Mouse (Mus musculus): ENCODE data around the gene Grb10. TPM values are rescaled to one million over a fixed set of nuclear protein-coding genes. Genes with fewer than 3 reads are reported as not detected.

The Grb10 gene
- polyA plus RNA-seq, 1 experiment, result 0.01 TPM

GRCm38 (mm10) chr11:11974591-11975255, 63.8 kb downstream of the Grb10 start:
- no peaks in the 10 kb centered on the region for H3K36me3 ChIP-seq (ENCODE audit: control insufficient read depth, insufficient read depth)

GRCm38 (mm10) chr11:11973366-11974014, 65.0 kb downstream of the Grb10 start:
- no peak overlapping the region for H3ac ChIP-seq (ENCODE audit: control insufficient read depth, insufficient read length, low read depth)
- no peak overlapping the region for H3K4me3 ChIP-seq (ENCODE audit: insufficient read depth, poor library complexity, severe bottlenecking)
- no peaks in the 10 kb centered on the region for H3K79me3 ChIP-seq (ENCODE audit: low read depth)
- no peaks in the 10 kb centered on the region for H3K79me2 ChIP-seq (ENCODE audit: control insufficient read depth, insufficient read depth)
- TF ChIP-seq CTCF (IDR thresholded peaks at IDR 0.05; ENCODE audit: control insufficient read depth, insufficient read depth, insufficient read length) (peak; percentile 77), MYOG (IDR thresholded peaks at IDR 0.05; ENCODE audit: control insufficient read depth, extremely low read depth, insufficient read length) (no peak)
- H3K36me3 ChIP-seq (ENCODE audit: control insufficient read depth, insufficient read depth), result no peaks in the 10 kb centered on the region
- no peaks in the 10 kb centered on the region for H3K27me3 ChIP-seq (ENCODE audit: control insufficient read depth, insufficient read depth, insufficient read length)

More at GRCm38 (mm10) chr11:11974591-11975255, 63.8 kb downstream of the Grb10 start:
- Histone ChIP-seq H3ac (ENCODE audit: control insufficient read depth, insufficient read length, low read depth) (no peak overlapping the region), H3K79me2 (ENCODE audit: control insufficient read depth, insufficient read depth) (no peaks in the 10 kb centered on the region), H3K4me3 (ENCODE audit: insufficient read depth, poor library complexity, severe bottlenecking) (no peak overlapping the region), H3K27me3 (ENCODE audit: control insufficient read depth, insufficient read depth, insufficient read length) (no peaks in the 10 kb centered on the region), H3K79me3 (ENCODE audit: low read depth) (no peaks in the 10 kb centered on the region)
- TF ChIP-seq CTCF (IDR thresholded peaks at IDR 0.05; ENCODE audit: control insufficient read depth, insufficient read depth, insufficient read length) (peak; percentile 57), CEBPB (IDR thresholded peaks at IDR 0.05; ENCODE audit: low read depth) (no peak), MAX (IDR thresholded peaks at IDR 0.05) (no peak), MYOD1 (IDR thresholded peaks at IDR 0.05; ENCODE audit: control insufficient read depth, insufficient read length, low read depth) (no peak)

- TF ChIP-seq MYOG (IDR thresholded peaks at IDR 0.05; ENCODE audit: control insufficient read depth, extremely low read depth, insufficient read length) (no peak), MAX (IDR thresholded peaks at IDR 0.05) (no peak), FOSL1 (IDR thresholded peaks at IDR 0.05; ENCODE audit: insufficient read depth, low read length, poor library complexity, severe bottlenecking) (no peak)
- H3K36me3 ChIP-seq (ENCODE audit: control insufficient read depth, insufficient read depth), result no peaks in the 10 kb centered on the region
- H3K79me3 ChIP-seq (ENCODE audit: low read depth), result no peaks in the 10 kb centered on the region
Observed at GRCm38 (mm10) chr11:11972401-11973110, 65.9 kb downstream of the Grb10 start.

GRCm38 (mm10) chr11:11970246-11970645, 68.2 kb downstream of the Grb10 start:
- Histone ChIP-seq H3ac (ENCODE audit: control insufficient read depth, insufficient read length, low read depth) (no peak overlapping the region), H3K27me3 (ENCODE audit: control insufficient read depth, insufficient read depth, insufficient read length) (no peaks in the 10 kb centered on the region), H3K36me3 (ENCODE audit: control insufficient read depth, insufficient read depth) (no peaks in the 10 kb centered on the region), H3K4me3 (ENCODE audit: insufficient read depth, poor library complexity, severe bottlenecking) (no peak overlapping the region), H3K79me3 (ENCODE audit: low read depth) (no peaks in the 10 kb centered on the region), H3K79me2 (ENCODE audit: control insufficient read depth, insufficient read depth) (no peaks in the 10 kb centered on the region)
- TF ChIP-seq MAX (IDR thresholded peaks at IDR 0.05) (no peak), MYOG (IDR thresholded peaks at IDR 0.05; ENCODE audit: control insufficient read depth, extremely low read depth, insufficient read length) (no peak), USF1 (IDR thresholded peaks at IDR 0.05; ENCODE audit: low read depth) (no peak), MYOD1 (IDR thresholded peaks at IDR 0.05; ENCODE audit: control insufficient read depth, insufficient read length, low read depth) (no peak), CTCF (IDR thresholded peaks at IDR 0.05; ENCODE audit: control insufficient read depth, insufficient read depth, insufficient read length) (no peak)

More at GRCm38 (mm10) chr11:11972401-11973110, 65.9 kb downstream of the Grb10 start:
- H3K79me2 ChIP-seq (ENCODE audit: control insufficient read depth, insufficient read depth), result no peaks in the 10 kb centered on the region
- H3ac ChIP-seq (ENCODE audit: control insufficient read depth, insufficient read length, low read depth), result no peak overlapping the region
- no peaks in the 10 kb centered on the region for H3K27me3 ChIP-seq (ENCODE audit: control insufficient read depth, insufficient read depth, insufficient read length)
- no peak overlapping the region for H3K4me3 ChIP-seq (ENCODE audit: insufficient read depth, poor library complexity, severe bottlenecking)

- Histone ChIP-seq H3K4me3 (ENCODE audit: insufficient read depth, poor library complexity, severe bottlenecking) (no peak overlapping the region), H3ac (ENCODE audit: control insufficient read depth, insufficient read length, low read depth) (no peak overlapping the region), H3K27me3 (ENCODE audit: control insufficient read depth, insufficient read depth, insufficient read length) (no peaks in the 10 kb centered on the region), H3K79me2 (ENCODE audit: control insufficient read depth, insufficient read depth) (no peaks in the 10 kb centered on the region), H3K79me3 (ENCODE audit: low read depth) (no peaks in the 10 kb centered on the region), H3K36me3 (ENCODE audit: control insufficient read depth, insufficient read depth) (no peaks in the 10 kb centered on the region)
- TF ChIP-seq USF1 (IDR thresholded peaks at IDR 0.05; ENCODE audit: low read depth), result no peak
- no peak for TF ChIP-seq MYOG (IDR thresholded peaks at IDR 0.05; ENCODE audit: control insufficient read depth, extremely low read depth, insufficient read length)
- TF ChIP-seq FOSL1 (IDR thresholded peaks at IDR 0.05; ENCODE audit: insufficient read depth, low read length, poor library complexity, severe bottlenecking), result no peak
- TF ChIP-seq CEBPB (IDR thresholded peaks at IDR 0.05; ENCODE audit: low read depth), result no peak
- no peak for TF ChIP-seq MYOD1 (IDR thresholded peaks at IDR 0.05; ENCODE audit: control insufficient read depth, insufficient read length, low read depth)
- no peak for TF ChIP-seq MAX (IDR thresholded peaks at IDR 0.05)
- TF ChIP-seq CTCF (IDR thresholded peaks at IDR 0.05; ENCODE audit: control insufficient read depth, insufficient read depth, insufficient read length), result no peak
Observed at GRCm38 (mm10) chr11:11968830-11969229, 69.7 kb downstream of the Grb10 start.

- no peaks in the 10 kb centered on the region for H3K79me2 ChIP-seq (ENCODE audit: control insufficient read depth, insufficient read depth)
- H3K27me3 ChIP-seq (ENCODE audit: control insufficient read depth, insufficient read depth, insufficient read length), result no peaks in the 10 kb centered on the region
- H3ac ChIP-seq (ENCODE audit: control insufficient read depth, insufficient read length, low read depth), result no peak overlapping the region
- H3K4me3 ChIP-seq (ENCODE audit: insufficient read depth, poor library complexity, severe bottlenecking), result no peak overlapping the region
- TF ChIP-seq FOSL1 (IDR thresholded peaks at IDR 0.05; ENCODE audit: insufficient read depth, low read length, poor library complexity, severe bottlenecking) (no peak), MYOG (IDR thresholded peaks at IDR 0.05; ENCODE audit: control insufficient read depth, extremely low read depth, insufficient read length) (no peak), CTCF (IDR thresholded peaks at IDR 0.05; ENCODE audit: control insufficient read depth, insufficient read depth, insufficient read length) (no peak), MYOD1 (IDR thresholded peaks at IDR 0.05; ENCODE audit: control insufficient read depth, insufficient read length, low read depth) (no peak)
- H3K36me3 ChIP-seq (ENCODE audit: control insufficient read depth, insufficient read depth), result no peaks in the 10 kb centered on the region
- no peaks in the 10 kb centered on the region for H3K79me3 ChIP-seq (ENCODE audit: low read depth)
Observed at GRCm38 (mm10) chr11:11967519-11967918, 71.0 kb downstream of the Grb10 start.

Data from C2C12 (cell line).